Mouse (Mus musculus): Measurements from ENCODE around the gene Rasd2.

Gene Rasd2

DNA sequence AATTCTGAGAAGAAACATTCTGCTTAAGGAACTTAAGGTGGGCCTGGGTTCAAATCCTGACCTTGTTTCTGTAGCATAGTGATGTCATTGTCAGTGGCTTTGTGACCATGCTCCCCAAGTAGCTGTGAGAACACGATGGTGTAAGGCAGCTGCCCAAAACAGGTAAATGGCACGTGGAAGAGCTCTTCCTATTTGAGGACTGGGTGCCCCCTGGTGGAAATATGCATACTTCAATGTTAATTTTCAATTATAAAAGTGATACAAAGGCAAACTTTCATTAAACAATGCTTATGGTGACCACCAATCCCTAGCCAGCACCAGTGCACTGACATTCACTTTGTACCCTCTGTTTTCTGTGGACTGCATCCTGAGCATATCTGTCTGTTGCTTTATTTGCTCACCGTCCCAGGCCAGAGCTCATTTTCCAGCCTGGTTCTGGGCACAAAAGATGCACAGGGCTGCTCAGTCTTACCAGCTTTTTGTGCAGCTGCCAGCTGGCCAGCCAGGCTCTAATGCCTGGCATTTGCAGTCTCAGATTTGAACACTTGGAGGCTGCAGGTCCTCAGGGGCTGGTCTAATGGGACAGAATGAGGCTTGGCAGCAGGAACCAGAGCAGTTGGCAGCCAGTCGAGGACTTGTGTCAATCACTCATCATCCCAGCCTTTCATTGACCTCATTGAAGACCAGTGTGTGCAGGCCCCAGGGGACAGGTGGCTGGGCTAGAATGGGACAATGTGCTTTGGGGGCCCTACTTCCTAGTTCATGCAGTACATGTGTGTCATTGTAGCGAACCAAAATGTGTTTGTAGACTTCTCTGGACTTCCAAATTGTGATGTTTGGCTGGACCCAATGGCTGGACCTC lies 6.4 kb downstream of the Rasd2 start:
- DNase-seq (ENCODE audit: extremely low spot score, low read depth, low spot score), result no peak

DNA sequence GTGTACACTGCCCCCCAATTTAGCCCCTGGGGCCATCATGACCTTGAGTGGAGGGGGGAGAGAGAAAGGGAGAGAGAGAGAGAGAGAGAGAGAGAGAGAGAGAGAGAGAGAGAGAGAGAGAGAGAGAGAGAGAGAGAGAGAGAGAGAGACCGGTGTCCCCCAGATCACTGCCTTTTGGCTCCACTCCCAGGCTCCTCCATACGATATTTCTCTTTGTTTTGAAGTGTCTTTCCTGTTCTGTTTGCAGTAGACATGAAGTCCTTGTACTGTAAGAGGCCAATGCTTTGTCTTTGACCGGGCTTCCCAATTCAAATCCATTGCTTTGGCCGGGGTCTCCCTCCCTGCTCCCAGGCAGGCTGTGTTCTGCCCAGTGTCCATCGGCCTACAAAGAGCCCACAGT lies 8.9 kb downstream of the Rasd2 start:
- DNase-seq (ENCODE audit: extremely low spot score, low read depth, low spot score), result no peak

DNA sequence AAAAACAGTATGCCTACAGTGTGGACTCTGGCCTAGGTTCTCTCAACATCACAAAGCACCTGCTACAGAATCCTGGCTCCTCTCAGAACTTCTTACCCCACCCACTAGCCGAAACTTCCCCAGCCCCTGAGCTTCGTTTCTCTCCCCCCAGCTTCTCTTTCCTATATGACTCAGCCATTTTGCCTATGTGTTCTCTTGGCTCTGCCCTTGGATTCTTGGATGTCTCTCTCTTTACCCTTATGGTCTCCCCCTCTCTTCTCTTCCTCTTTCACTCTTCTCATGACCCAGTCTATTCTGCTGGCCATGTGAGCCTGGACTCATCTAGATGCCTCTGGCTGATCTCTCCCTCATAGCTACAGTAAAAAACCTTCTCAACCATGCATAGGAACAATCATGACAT lies 13.0 kb downstream of the Rasd2 start:
- no peak for DNase-seq (ENCODE audit: extremely low spot score, low read depth, low spot score)

GRCm38 (mm10) chr8:75233915-75234554 lies 20.3 kb downstream of the Rasd2 start:
- no peak for DNase-seq (ENCODE audit: extremely low spot score, low read depth, low spot score)

- DNase-seq (ENCODE audit: extremely low spot score, low read depth, low spot score), result no peak
These were observed 33.6 kb downstream of the Rasd2 start for GRCm38 (mm10) chr8:75247331-75247730.

- DNase-seq (ENCODE audit: extremely low spot score, low read depth, low spot score), result no peak
These were observed 35.4 kb downstream of the Rasd2 start for GRCm38 (mm10) chr8:75249186-75249585.

DNA sequence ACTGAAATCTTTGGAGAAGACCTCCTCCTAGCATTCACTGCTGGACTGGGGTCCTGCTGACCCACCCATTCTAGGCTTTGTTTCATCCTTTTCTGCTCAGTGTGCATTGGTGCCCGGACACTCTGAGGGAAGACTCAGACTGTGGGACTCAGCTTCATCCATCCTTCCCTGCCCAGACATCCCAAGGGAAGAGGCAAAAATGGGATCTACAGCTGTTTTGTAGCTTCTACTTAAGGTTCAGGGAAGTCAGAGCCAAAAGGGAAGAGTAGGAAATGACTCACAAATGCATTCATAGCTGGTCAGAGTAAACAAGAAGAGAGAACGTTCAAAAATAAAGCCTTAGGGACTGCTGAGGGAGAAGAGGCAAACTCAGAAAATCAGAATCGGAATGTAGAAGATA lies 40.3 kb downstream of the Rasd2 start:
- no peak for DNase-seq (ENCODE audit: extremely low spot score, low read depth, low spot score)

GRCm38 (mm10) chr8:75255635-75256034 lies 41.9 kb downstream of the Rasd2 start:
- no peak for DNase-seq (ENCODE audit: extremely low spot score, low read depth, low spot score)

DNA sequence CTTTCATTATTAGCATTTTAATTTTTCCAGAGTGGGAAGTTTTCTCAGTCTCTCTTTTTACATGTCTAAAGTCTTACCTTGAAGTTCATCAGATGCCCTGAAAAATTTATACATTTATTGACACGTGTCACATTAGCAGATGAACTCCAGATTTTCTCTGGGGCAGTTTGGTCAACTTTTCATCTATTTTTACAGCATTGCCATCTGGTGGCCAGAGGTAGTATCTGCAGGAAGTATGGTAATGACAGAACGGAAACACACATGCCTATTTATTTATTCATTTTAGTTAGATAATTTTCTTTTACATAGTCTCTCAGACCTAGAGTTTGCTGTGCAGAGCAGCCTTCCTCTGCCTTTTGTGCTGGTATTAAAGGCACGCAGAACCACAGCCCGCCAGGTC lies 58.4 kb downstream of the Rasd2 start:
- DNase-seq (ENCODE audit: extremely low spot score, low read depth, low spot score), result peak; percentile 20
